Mouse (Mus musculus): ENCODE results near the gene Gak. TPM values are rescaled to one million over a fixed set of nuclear protein-coding genes. Genes with fewer than 3 reads are reported as not detected.
A peak's percentile ranks its signal among the peaks of the same experiment; 100 is the strongest.

The Gak gene
- polyA plus RNA-seq, 1 experiment from 2014 or later: 50.6 TPM

DNA sequence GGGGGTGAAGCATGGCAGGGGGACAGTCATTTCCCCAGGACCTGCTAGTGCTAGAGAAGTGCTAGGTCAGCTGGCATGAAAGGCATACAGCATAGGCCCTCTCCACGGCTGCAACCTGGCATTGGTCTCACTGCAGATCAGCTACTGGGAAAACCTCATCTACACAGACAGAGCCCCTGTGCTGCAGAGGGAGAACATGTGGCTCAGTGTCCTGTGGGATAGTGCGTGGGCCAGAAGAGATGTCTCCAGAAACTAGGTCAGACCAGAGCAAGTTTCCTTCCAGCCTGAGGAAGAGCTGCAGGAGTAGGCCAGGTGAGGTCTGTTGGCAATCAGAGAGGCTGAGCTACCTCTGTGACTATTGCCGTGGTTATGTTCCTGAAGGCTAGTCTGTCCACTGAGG lies 107.7 kb downstream of the Gak start:
- Histone ChIP-seq H3K36me3 (no peaks in the 10 kb centered on the region), H3K9me3 (no peaks in the 10 kb centered on the region), H3K9ac (no peak overlapping the region), H3K27me3 (no peaks in the 10 kb centered on the region), H3K4me3 (no peak overlapping the region), H3K4me2 (replicated peaks) (no peak overlapping the region), H3K4me1 (peaks cover 10% of the 10 kb centered on the region), H3K27ac (no peak overlapping the region)
- 77% methylated on average over 3 of the region's 3 CpGs for WGBS
- no peak for ATAC-seq (ENCODE audit: low FRiP score, low read depth)

DNA sequence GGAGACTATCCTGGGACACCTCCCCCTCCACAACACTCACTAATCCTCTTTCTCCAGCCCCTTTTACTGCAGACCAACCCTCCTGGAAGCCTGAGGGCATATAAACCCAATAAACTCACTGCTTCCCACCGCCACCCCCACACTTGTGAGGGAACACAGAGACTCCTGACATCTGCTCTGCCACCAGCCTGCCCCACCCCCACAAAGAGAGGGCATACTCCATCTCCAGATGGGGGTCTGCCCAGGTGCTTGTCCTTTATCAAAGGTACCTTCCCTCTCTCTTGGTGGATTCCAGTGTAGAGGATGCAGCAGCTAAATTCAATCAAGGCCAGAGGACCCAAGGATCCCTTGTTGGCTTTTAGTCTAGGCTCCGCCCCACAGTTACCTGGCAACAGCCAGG lies 108.5 kb downstream of the Gak start:
- H3K4me2 ChIP-seq (replicated peaks): no peak overlapping the region

DNA sequence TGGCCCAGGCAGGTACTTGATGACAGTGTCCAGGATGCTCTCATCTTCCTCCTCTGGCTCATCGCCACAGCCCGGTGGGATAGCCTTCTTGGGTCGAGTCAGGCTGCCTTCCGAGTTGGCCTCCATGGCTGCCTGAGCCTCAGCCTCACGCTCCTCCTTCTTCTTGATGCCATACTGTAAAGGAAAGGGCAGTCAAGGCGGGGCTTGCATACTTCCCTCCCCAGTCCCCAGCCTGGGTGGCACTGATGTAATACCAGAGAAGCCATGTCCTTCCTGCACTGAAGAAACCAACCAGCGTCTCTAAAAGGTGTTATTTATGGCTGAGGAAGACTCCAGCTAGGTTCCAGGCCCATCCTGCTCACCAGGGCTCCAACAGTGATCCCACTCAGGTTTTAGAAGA lies 109.4 kb downstream of the Gak start:
- no peak for ATAC-seq (ENCODE audit: low FRiP score, low read depth)
- WGBS: 72% methylated on average over 7 of the region's 7 CpGs
- H3K4me2 ChIP-seq (replicated peaks): no peak overlapping the region
- H3K4me1 ChIP-seq: peaks cover 10% of the 10 kb centered on the region
- H3K27me3 ChIP-seq: no peaks in the 10 kb centered on the region
- H3K4me3 ChIP-seq: no peak overlapping the region
- no peak overlapping the region for H3K9ac ChIP-seq
- no peaks in the 10 kb centered on the region for H3K36me3 ChIP-seq
- no peak overlapping the region for H3K27ac ChIP-seq
- H3K9me3 ChIP-seq: no peaks in the 10 kb centered on the region

More for the DNA sequence above, 108.5 kb downstream of the Gak start:
- no peak overlapping the region for H3K4me3 ChIP-seq
- H3K4me1 ChIP-seq: peaks cover 10% of the 10 kb centered on the region
- 39% methylated on average over 2 of the region's 2 CpGs for WGBS
- no peaks in the 10 kb centered on the region for H3K27me3 ChIP-seq
- no peak overlapping the region for H3K9ac ChIP-seq
- no peaks in the 10 kb centered on the region for H3K36me3 ChIP-seq
- no peaks in the 10 kb centered on the region for H3K9me3 ChIP-seq
- H3K27ac ChIP-seq: no peak overlapping the region
- ATAC-seq (ENCODE audit: low FRiP score, low read depth): peak; percentile 24; the same call in 1 of the 2 replicates

Other genes with a start within 250 kb of the Gak start
- 0.20 and 0.64 TPM in 2 replicates for gene Pde6b, start 241.4 kb downstream of the Gak start, polyA plus RNA-seq (2015; fragmentation: Nextera tagmentation; extraction: Ambion mirVana)
- gene Atp5k, start 195.3 kb downstream of the Gak start, polyA plus RNA-seq (2015; fragmentation: Nextera tagmentation; extraction: Ambion mirVana): 399 and 403 TPM in 2 replicates
- gene Mfsd7a, start 180.9 kb downstream of the Gak start, polyA plus RNA-seq (2015; fragmentation: Nextera tagmentation; extraction: Ambion mirVana): 0.24 and 0.25 TPM in 2 replicates
- gene Pcgf3, start 168.5 kb downstream of the Gak start, polyA plus RNA-seq (2015; fragmentation: Nextera tagmentation; extraction: Ambion mirVana): 23.3 and 26.4 TPM in 2 replicates
- gene Cplx1, start 79.7 kb downstream of the Gak start, polyA plus RNA-seq (2015; fragmentation: Nextera tagmentation; extraction: Ambion mirVana): 0.50 and 0.59 TPM in 2 replicates
- 26.9 and 28.3 TPM in 2 replicates for gene Tmem175, start within 50 bp of the Gak start, polyA plus RNA-seq (2015; fragmentation: Nextera tagmentation; extraction: Ambion mirVana)
- 16.2 and 18.2 TPM in 2 replicates for gene Idua, start 30.6 kb upstream of the Gak start, polyA plus RNA-seq (2015; fragmentation: Nextera tagmentation; extraction: Ambion mirVana)
- gene Dgkq, start 39.9 kb upstream of the Gak start, polyA plus RNA-seq (2015; fragmentation: Nextera tagmentation; extraction: Ambion mirVana): 15.9 and 16.8 TPM in 2 replicates
- gene Slc26a1, start 45.8 kb upstream of the Gak start, polyA plus RNA-seq (2015; fragmentation: Nextera tagmentation; extraction: Ambion mirVana): 1.5 and 1.8 TPM in 2 replicates
- gene Fgfrl1, start 62.6 kb upstream of the Gak start, polyA plus RNA-seq (2015; fragmentation: Nextera tagmentation; extraction: Ambion mirVana): 44.8 and 52.4 TPM in 2 replicates
- not detected in 2 replicates for gene Rnf212, start 145.2 kb upstream of the Gak start, polyA plus RNA-seq (2015; fragmentation: Nextera tagmentation; extraction: Ambion mirVana)
- not detected in 2 replicates for gene Tmed11, start 165.6 kb upstream of the Gak start, polyA plus RNA-seq (2015; fragmentation: Nextera tagmentation; extraction: Ambion mirVana)
- gene Vmn2r8, start 179.1 kb upstream of the Gak start, polyA plus RNA-seq (2015; fragmentation: Nextera tagmentation; extraction: Ambion mirVana): not detected in 2 replicates
- gene Vmn2r9, start 222.8 kb upstream of the Gak start, polyA plus RNA-seq (2015; fragmentation: Nextera tagmentation; extraction: Ambion mirVana): not detected in 2 replicates

All from limb, embryonic 13.5 days (tissue).